Mouse (Mus musculus) effector memory CD4-positive, alpha-beta T cell, adult 7 months (primary cell): Measurements from ENCODE around the gene Gm20903. TPM values are rescaled to one million over a fixed set of nuclear protein-coding genes. Genes with fewer than 3 reads are reported as not detected.

Experiments used
- polyA plus RNA-seq: library from polyadenylated mRNA; unstranded; fragments of 100-300 nt; shearing (Covaris generic); gene quantifications from one replicate; pipeline ENCODE4 v1.2.1, GENCODE M21; 2017

Gm20903 gene
- not detected for polyA plus RNA-seq

GRCm38 (mm10) chrY:73669015-73669414 is at the start of gene Gm20903:
Gene Gm20903 (plus strand): TSS chrY:73669315.

